Mouse (Mus musculus) E14TG2a.4 (cell line): Measurements from ENCODE around the gene Snrpa1.

Experiments used
- CTCF ChIP-seq: conservative IDR thresholded peaks from 2 replicates; pipeline ENCODE4 v1.5.1; 2014; ENCODE audit warnings: low read length
- NANOG ChIP-seq: IDR thresholded peaks from 2 replicates; pipeline ENCODE4 v1.6.1; 2014; ENCODE audit warnings: borderline replicate concordance, low read length, mixed read lengths

DNA sequence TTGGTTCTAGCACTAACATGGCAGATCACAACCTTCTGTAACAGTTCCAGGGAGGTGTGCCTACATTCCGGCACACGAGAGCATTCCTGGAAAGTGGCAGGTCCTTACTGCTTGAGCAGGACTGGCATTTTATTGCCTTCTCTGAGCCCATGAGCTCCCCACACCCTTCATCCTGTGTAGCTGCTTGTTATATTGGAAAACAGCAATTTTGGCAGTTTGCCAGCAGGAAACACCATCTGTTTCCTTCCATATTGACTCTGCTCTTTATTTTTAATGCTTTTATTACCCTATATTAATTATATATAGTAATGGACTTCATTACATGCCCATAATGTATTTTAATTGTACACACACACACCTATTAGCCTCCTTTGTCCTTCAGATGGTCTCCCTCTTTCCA lies 17.6 kb downstream of the Snrpa1 start:
- TF ChIP-seq CTCF (no peak), NANOG (no peak)
